Mouse (Mus musculus) gastrocnemius, postnatal 10 days (tissue): ENCODE measurements around the gene Trex1. TPM values are rescaled to one million over a fixed set of nuclear protein-coding genes. Genes with fewer than 3 reads are reported as not detected.

ENCODE experiments used
- DNase-seq: peaks from one replicate; pipeline ENCODE4 v3.0.0; 2021; ENCODE audit warnings: mixed read lengths
- total RNA-seq, 2 experiments: library from RNA; stranded (reverse); gene quantifications; 2 replicates each; pipeline ENCODE4 v1.2.3; 2021

Trex1 gene
- total RNA-seq, 2 experiments from 2014 or later: 10.8 to 11.4 TPM

GRCm38 (mm10) chr9:109051651-109052489, 7.7 kb downstream of the Trex1 start:
- DNase-seq: no peak

DNA sequence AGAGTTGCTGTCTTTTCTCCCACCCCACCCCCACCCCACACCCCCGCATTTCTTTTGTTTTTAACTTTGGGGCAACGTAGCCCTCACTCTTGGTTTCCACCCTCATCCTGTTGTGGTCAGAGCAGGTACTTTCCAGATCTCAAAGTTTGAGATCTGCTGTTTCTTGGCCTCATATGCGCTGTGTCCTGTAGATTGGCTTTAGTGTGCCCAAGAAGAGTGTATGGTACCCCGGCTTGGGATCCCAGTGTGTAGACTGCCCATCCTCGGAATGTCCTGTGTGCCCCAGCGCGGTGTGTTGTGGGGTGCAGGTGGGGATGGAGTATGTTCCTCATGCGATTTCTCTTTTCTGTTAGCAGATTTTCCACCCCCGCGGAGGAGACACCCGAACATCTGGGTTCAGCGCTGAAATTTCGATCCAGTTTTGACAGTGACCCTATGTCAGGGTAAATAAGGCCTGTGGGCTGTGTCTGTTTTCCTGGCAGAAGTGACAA, 8.5 kb downstream of the Trex1 start:
- no peak for DNase-seq

GRCm38 (mm10) chr9:109050674-109050997, 8.9 kb downstream of the Trex1 start:
- no peak for DNase-seq

- DNase-seq: no peak
These were observed 9.4 kb downstream of the Trex1 start for GRCm38 (mm10) chr9:109049996-109050673.

DNA sequence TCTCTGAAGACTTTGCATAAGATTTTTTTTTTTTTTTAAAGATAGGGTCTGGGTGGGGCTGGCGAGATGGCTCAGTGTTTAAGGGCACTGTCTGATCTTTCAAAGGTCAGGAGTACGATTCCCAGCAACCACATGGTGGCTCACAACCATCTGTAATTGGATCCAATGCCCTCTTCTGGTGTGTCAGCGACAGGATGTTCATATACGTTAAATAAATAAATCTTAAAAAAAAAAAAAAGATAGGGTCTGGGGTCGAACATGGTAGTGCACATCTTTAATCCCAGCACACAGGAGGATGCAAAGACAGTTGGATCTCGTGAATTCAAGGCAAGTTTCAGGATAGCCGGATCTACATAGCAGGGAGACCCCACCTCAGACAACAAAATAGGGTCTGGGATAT, 10.2 kb downstream of the Trex1 start:
- no peak for DNase-seq

DNA sequence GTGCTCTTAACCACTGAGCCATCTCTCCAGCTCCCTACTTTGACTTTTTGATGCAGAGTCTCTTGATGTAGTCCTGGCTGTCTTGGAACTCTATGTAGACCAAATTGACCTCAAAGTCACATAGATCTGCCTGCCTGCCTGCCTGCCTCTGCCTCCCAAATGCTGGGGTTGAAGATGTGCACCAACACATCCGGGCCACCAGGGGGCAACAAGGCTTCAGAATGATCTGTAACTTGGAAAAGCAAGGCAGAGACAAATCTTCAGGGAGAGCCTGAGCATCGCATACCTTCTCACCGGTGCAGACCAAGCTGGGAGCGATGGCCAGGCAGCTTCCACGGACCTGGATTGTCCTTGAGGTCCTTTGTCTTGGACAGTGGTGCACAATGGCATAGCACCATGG, 13.2 kb downstream of the Trex1 start:
- peak; percentile 45 for DNase-seq

- DNase-seq: no peak
These were observed 18.2 kb downstream of the Trex1 start for GRCm38 (mm10) chr9:109041351-109041750.

- DNase-seq: no peak
These were observed 18.6 kb downstream of the Trex1 start for GRCm38 (mm10) chr9:109040906-109041305.

DNA sequence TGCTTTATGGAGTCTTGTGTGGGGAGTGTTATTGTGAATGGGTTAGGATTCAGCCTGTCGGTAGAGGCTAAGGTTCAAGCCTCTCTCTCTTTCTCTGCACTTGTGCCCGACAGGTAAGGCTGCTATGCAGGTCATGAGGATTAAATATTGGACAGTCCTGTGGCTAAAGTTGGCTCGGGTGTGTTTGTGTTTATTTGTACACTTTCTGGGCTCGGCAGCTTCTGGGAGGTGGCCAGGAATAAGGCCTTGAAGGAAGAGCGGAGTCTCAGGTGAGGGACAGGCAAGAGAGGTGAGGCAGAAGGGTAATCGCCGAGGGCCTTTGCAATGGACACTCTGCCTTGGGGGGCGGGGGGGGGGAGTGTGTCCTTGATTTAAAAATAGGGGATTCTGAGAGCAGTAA, 19.3 kb downstream of the Trex1 start:
- no peak for DNase-seq

DNA sequence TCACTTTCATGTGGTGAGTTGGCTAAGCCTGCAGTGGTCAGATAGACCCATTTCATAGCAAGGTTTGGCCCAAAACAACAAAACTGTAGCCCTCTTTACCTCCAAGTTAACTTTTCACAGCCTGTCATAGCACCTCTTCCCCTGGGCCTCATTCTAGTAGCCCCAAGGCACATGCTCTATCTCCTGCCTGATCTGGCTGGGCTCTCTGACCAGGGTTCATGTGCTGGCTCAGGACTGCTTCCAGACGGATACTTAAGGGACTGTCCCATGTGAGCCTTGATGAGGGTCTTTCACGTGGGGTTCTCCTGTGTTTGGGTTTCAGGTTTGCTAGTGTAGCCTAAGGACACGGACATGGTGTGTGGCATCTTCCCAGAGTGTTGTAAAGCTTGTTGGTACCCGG, 19.9 kb downstream of the Trex1 start:
- no peak for DNase-seq

DNA sequence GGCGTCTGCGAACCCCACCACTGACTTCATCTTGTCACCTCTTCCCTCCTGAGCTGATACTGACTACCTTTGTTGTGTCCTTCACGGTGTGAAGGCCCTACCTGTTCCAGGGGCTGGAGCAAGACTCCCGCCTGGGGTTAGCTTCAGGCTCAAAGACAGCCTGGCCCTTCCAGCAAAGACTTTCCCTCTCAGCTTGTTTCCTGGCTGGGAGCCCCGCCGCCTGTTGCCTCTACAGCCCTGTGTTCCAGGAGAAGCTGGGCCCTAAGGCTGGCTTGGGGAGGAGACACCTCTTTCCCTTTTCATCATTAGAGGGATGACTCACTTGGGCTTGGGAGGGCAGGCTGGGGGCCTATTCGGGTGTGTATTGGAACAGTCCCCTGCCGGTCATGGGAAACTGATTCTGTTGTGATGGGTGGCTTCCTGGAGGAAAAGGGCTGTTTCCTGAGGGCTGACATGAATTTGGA, 20.6 kb downstream of the Trex1 start:
- peak; percentile 66 for DNase-seq

GRCm38 (mm10) chr9:109038086-109038895, 21.2 kb downstream of the Trex1 start, which contains the start of gene Shisa5:
Gene Shisa5 (plus strand): TSS chr9:109038565.
- DNase-seq: peak; percentile 83

GRCm38 (mm10) chr9:109032435-109032834, 27.1 kb downstream of the Trex1 start:
- DNase-seq: no peak

- no peak for DNase-seq
These were observed 27.8 kb downstream of the Trex1 start for GRCm38 (mm10) chr9:109031686-109032085.

DNA sequence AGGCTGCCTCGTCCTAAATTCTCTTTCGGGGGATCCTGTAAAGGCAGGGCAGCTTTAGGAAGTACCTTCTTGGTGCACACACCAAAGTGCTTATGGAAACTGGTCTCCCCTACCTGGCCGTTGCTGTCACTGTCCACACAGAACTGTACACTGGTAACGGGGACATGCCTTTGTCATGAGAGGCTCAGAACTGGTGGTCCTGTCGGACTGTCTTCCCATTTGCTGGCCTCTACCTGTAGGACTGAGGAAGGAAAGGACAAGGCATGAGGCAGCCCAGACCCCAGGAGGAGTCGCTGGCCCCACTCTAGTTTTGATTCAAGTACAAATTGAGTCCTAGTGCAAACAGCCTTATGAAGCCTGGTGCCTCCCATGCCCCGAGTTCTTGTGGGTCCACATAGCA, 28.5 kb downstream of the Trex1 start:
- DNase-seq: no peak

GRCm38 (mm10) chr9:109030312-109030711, 29.2 kb downstream of the Trex1 start:
- no peak for DNase-seq

- DNase-seq: no peak
These were observed 30.6 kb downstream of the Trex1 start for GRCm38 (mm10) chr9:109028919-109029318.

DNA sequence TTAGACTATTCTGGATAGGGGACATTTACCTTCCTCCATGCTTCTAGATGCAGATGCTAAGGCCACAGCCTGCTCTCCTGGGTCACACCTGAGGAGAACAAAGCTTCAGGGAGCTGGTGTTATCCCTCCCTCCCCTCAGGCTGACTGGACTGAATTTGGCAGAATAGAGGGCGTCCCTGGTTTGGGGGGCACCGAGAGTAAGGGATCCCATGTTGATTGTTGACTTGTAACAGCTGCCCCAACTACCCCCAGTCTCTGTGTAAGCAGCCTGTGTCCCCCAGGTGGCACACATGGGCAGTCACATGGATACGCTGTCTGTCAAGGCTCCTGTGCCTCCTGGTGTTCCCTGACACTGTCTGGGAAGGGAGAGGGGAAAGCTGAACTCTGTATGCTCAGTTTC, 31.1 kb downstream of the Trex1 start:
- peak; percentile 1 for DNase-seq

- DNase-seq: peak; percentile 25
These were observed 32.0 kb downstream of the Trex1 start for GRCm38 (mm10) chr9:109027521-109027920.

GRCm38 (mm10) chr9:109022866-109023685, 36.5 kb downstream of the Trex1 start:
- peak; percentile 2 for DNase-seq

- DNase-seq: peak; percentile 2
These were observed 38.1 kb downstream of the Trex1 start for GRCm38 (mm10) chr9:109021428-109021827.
